Mouse (Mus musculus): Measurements from ENCODE around the gene Rps15.

Gene Rps15

GRCm38 (mm10) chr10:80341491-80342304 lies 49.4 kb downstream of the Rps15 start:
- DNase-seq (ENCODE audit: extremely low spot score) = no peak

- DNase-seq (ENCODE audit: extremely low spot score) = no peak
Observed at GRCm38 (mm10) chr10:80342305-80342748, 50.1 kb downstream of the Rps15 start.

GRCm38 (mm10) chr10:80342749-80343424 lies 50.6 kb downstream of the Rps15 start:
- DNase-seq (ENCODE audit: extremely low spot score) = peak; percentile 74

- no peak for DNase-seq (ENCODE audit: extremely low spot score)
Observed at GRCm38 (mm10) chr10:80343425-80343895, 51.2 kb downstream of the Rps15 start.

Data from embryo, embryonic 9.5 days (tissue).